Mouse (Mus musculus) embryonic facial prominence, embryonic 14.5 days (tissue): ENCODE measurements around the gene Cmah. TPM values are rescaled to one million over a fixed set of nuclear protein-coding genes. Genes with fewer than 3 reads are reported as not detected.

Source experiments
- ATAC-seq: fragments of 200-750 bp; cut with Nextera tagmentation; 2 replicates; pipeline ENCODE4 v1.8.0; 2017; ENCODE audit warnings: low read depth, moderate number of reproducible peaks, moderate TSS enrichment
- DNase-seq: peaks from one replicate; pipeline ENCODE4 v3.0.0-alpha.2; 2015; ENCODE audit warnings: low spot score
- H3K27ac ChIP-seq: fragments of 300-500 bp; sonication (generic); replicated peaks from 2 replicates; pipeline ENCODE4 v1.5.1; 2014; ENCODE audit warnings: low read depth, mild to moderate bottlenecking, low read length, moderate library complexity
- H3K27me3 ChIP-seq: fragments of 300-500 bp; sonication (generic); replicated peaks from 2 replicates; pipeline ENCODE4 v1.6.1; 2014; ENCODE audit warnings: low read length; ENCODE audit not compliant: control insufficient read depth, insufficient read depth
- H3K36me3 ChIP-seq: fragments of 300-500 bp; sonication (generic); 2 replicates; pipeline ENCODE4 v1.6.1; 2014; ENCODE audit warnings: low read length, mixed read lengths; ENCODE audit not compliant: control insufficient read depth, insufficient read depth
- H3K4me1 ChIP-seq: fragments of 300-500 bp; sonication (generic); 2 replicates; pipeline ENCODE4 v1.6.1; 2014; ENCODE audit warnings: antibody characterized with exemption, low read length; ENCODE audit not compliant: control insufficient read depth, insufficient read depth
- H3K4me2 ChIP-seq: fragments of 300-500 bp; sonication (generic); 2 replicates; pipeline ENCODE4 v1.6.1; 2014; ENCODE audit warnings: low read depth, mild to moderate bottlenecking, low read length, moderate library complexity, mixed read lengths
- H3K4me3 ChIP-seq: fragments of 300-500 bp; sonication (generic); 2 replicates; pipeline ENCODE4 v1.5.1; 2014; ENCODE audit warnings: low read depth, mild to moderate bottlenecking, low read length
- H3K9ac ChIP-seq: fragments of 300-500 bp; sonication (generic); 2 replicates; pipeline ENCODE4 v1.6.1; 2014; ENCODE audit warnings: low read depth, mild to moderate bottlenecking, low read length, moderate library complexity, mixed read lengths
- H3K9me3 ChIP-seq: fragments of 300-500 bp; sonication (generic); 2 replicates; pipeline ENCODE4 v1.6.1; 2016; ENCODE audit warnings: low read length; ENCODE audit not compliant: control insufficient read depth
- WGBS: fragments of 180-500 bp; shearing (Covaris S2); extraction: QIAGEN DNeasy Blood & Tissue Kit; methylation state at CpG from one replicate; pipeline ENCODE4 v1.1.7; 2014; 5-methylcytosine and 5-hydroxymethylcytosine counted together
- polyA plus RNA-seq: library from polyadenylated mRNA; unstranded; fragments of >200 nt; fragmentation: Nextera tagmentation; extraction: Ambion mirVana; gene quantifications from 2 replicates; pipeline ENCODE4 v1.2.1, GENCODE M21; 2014

Gene Cmah
- polyA plus RNA-seq, 1 experiment from 2014 or later = 0.95 TPM

GRCm38 (mm10) chr13:24463767-24464166 is 136.6 kb downstream of the Cmah start:
- 74% methylated on average over 7 of the region's 7 CpGs for WGBS
- H3K4me3 ChIP-seq = no peak overlapping the region
- no peak overlapping the region for H3K9ac ChIP-seq
- no peaks in the 10 kb centered on the region for H3K36me3 ChIP-seq
- H3K9me3 ChIP-seq = no peaks in the 10 kb centered on the region
- no peaks in the 10 kb centered on the region for H3K27me3 ChIP-seq
- H3K4me2 ChIP-seq = no peak overlapping the region
- no peaks in the 10 kb centered on the region for H3K4me1 ChIP-seq
- no peak for ATAC-seq
- DNase-seq = no peak
- no peak overlapping the region for H3K27ac ChIP-seq

GRCm38 (mm10) chr13:24466027-24466426 is 138.8 kb downstream of the Cmah start:
- ATAC-seq (no peak), DNase-seq (no peak)
- H3K4me1 ChIP-seq = no peaks in the 10 kb centered on the region
- no peak overlapping the region for H3K9ac ChIP-seq
- no peak overlapping the region for H3K4me2 ChIP-seq
- no peaks in the 10 kb centered on the region for H3K9me3 ChIP-seq
- 95% methylated on average over 9 of the region's 9 CpGs for WGBS
- no peak overlapping the region for H3K27ac ChIP-seq
- no peak overlapping the region for H3K4me3 ChIP-seq
- no peaks in the 10 kb centered on the region for H3K36me3 ChIP-seq
- no peaks in the 10 kb centered on the region for H3K27me3 ChIP-seq

GRCm38 (mm10) chr13:24467806-24468205 is 140.6 kb downstream of the Cmah start:
- no peak for ATAC-seq
- no peaks in the 10 kb centered on the region for H3K27me3 ChIP-seq
- 76% methylated on average over 4 of the region's 4 CpGs for WGBS
- H3K9me3 ChIP-seq = no peaks in the 10 kb centered on the region
- H3K4me1 ChIP-seq = no peaks in the 10 kb centered on the region
- DNase-seq = no peak
- no peak overlapping the region for H3K4me2 ChIP-seq
- no peak overlapping the region for H3K9ac ChIP-seq
- no peak overlapping the region for H3K27ac ChIP-seq
- H3K4me3 ChIP-seq = no peak overlapping the region
- no peaks in the 10 kb centered on the region for H3K36me3 ChIP-seq

- Histone ChIP-seq H3K9me3 (no peaks in the 10 kb centered on the region), H3K4me2 (no peak overlapping the region), H3K27me3 (no peaks in the 10 kb centered on the region), H3K27ac (no peak overlapping the region), H3K36me3 (no peaks in the 10 kb centered on the region), H3K4me1 (no peaks in the 10 kb centered on the region), H3K9ac (no peak overlapping the region), H3K4me3 (no peak overlapping the region)
- DNase-seq = no peak
- 62% methylated on average over 5 of the region's 5 CpGs for WGBS
- ATAC-seq = no peak
Observed at GRCm38 (mm10) chr13:24477564-24477963, 150.4 kb downstream of the Cmah start.

GRCm38 (mm10) chr13:24479516-24479915 is 152.3 kb downstream of the Cmah start:
- H3K27me3 ChIP-seq = no peaks in the 10 kb centered on the region
- WGBS = 78% methylated on average over 2 of the region's 2 CpGs
- H3K4me2 ChIP-seq = no peak overlapping the region
- no peak overlapping the region for H3K4me3 ChIP-seq
- H3K9me3 ChIP-seq = no peaks in the 10 kb centered on the region
- no peak for DNase-seq
- no peak overlapping the region for H3K9ac ChIP-seq
- ATAC-seq = no peak
- H3K27ac ChIP-seq = no peak overlapping the region
- H3K4me1 ChIP-seq = no peaks in the 10 kb centered on the region
- H3K36me3 ChIP-seq = no peaks in the 10 kb centered on the region

- no peak overlapping the region for H3K4me3 ChIP-seq
- no peaks in the 10 kb centered on the region for H3K27me3 ChIP-seq
- no peak overlapping the region for H3K9ac ChIP-seq
- WGBS = 76% methylated on average over 6 of the region's 6 CpGs
- no peaks in the 10 kb centered on the region for H3K9me3 ChIP-seq
- no peaks in the 10 kb centered on the region for H3K36me3 ChIP-seq
- ATAC-seq (no peak), DNase-seq (no peak)
- no peaks in the 10 kb centered on the region for H3K4me1 ChIP-seq
- no peak overlapping the region for H3K4me2 ChIP-seq
- no peak overlapping the region for H3K27ac ChIP-seq
Observed at GRCm38 (mm10) chr13:24480824-24481223, 153.6 kb downstream of the Cmah start.

- peak; percentile 83 for ATAC-seq
- 51% methylated on average over 10 of the region's 10 CpGs for WGBS
- Histone ChIP-seq H3K9ac (no peak overlapping the region), H3K9me3 (no peaks in the 10 kb centered on the region), H3K27ac (no peak overlapping the region), H3K4me1 (no peaks in the 10 kb centered on the region), H3K27me3 (no peaks in the 10 kb centered on the region), H3K36me3 (no peaks in the 10 kb centered on the region), H3K4me3 (no peak overlapping the region), H3K4me2 (no peak overlapping the region)
- DNase-seq = peak; percentile 84
Observed at GRCm38 (mm10) chr13:24481615-24482295, 154.6 kb downstream of the Cmah start.

- Histone ChIP-seq H3K9me3 (no peaks in the 10 kb centered on the region), H3K36me3 (no peaks in the 10 kb centered on the region), H3K4me1 (no peaks in the 10 kb centered on the region), H3K4me2 (no peak overlapping the region), H3K4me3 (no peak overlapping the region), H3K27me3 (no peaks in the 10 kb centered on the region), H3K9ac (no peak overlapping the region), H3K27ac (no peak overlapping the region)
- DNase-seq (no peak), ATAC-seq (no peak)
- WGBS = 91% methylated on average over 3 of the region's 3 CpGs
Observed at GRCm38 (mm10) chr13:24483691-24484090, 156.5 kb downstream of the Cmah start.

- Histone ChIP-seq H3K9me3 (no peaks in the 10 kb centered on the region), H3K9ac (no peak overlapping the region), H3K4me1 (no peaks in the 10 kb centered on the region), H3K4me2 (no peak overlapping the region), H3K4me3 (no peak overlapping the region), H3K36me3 (no peaks in the 10 kb centered on the region), H3K27me3 (no peaks in the 10 kb centered on the region), H3K27ac (no peak overlapping the region)
- no peak for DNase-seq
- 91% methylated on average over 3 of the region's 3 CpGs for WGBS
- no peak for ATAC-seq
Observed at GRCm38 (mm10) chr13:24484811-24485210, 157.6 kb downstream of the Cmah start.
